Mouse (Mus musculus): ENCODE data around the gene Myod1. TPM values are rescaled to one million over a fixed set of nuclear protein-coding genes. Genes with fewer than 3 reads are reported as not detected.
A peak's percentile ranks its signal among the peaks of the same experiment; 100 is the strongest.

Gene Myod1
- polyA plus RNA-seq, 1 experiment from 2014 or later = 2.2 TPM

DNA sequence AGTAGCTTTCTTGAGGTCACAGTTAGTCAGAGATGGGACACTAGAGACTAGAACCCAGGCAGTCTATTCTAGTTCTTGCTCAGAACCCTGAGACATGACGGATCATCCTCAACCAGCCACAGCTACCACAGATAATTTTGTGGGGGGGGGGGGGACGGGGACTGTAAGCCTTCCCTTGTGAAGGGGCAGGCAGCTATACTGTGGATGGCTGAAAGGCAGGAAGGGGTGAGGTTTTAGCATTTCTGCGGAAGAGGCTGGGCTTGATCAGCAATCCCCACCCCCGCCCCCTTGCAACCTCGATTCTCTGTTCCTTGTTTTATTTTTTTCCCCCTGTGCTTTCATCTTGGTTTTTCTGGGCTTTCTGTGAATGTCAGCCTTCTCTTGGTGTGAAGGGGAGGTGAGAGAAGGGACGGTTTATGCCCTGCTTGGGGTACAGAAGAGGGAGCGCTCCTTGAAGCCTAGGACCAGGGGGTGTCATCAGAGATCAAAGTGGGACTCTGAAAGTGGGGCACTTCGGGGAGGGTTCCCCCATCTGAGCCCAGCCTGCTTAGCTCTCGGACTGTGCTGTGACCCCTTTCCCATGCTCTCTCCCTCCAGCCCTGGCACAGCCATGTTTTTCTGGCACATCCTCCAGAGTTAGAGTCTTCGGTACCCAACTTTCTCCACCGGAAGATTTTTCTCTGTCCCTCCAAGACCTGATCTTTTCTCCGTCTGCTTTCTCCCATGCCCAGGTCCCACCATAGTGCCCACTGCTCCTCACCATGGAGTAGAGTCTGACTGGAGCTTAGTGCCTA is 17.6 kb downstream of the Myod1 start:
- Histone ChIP-seq H3K4me2 (no peak overlapping the region), H3K9ac (no peak overlapping the region), H3K4me1 (peaks cover 28% of the 10 kb centered on the region), H3K9me3 (replicated peaks) (no peaks in the 10 kb centered on the region), H3K27ac (no peak overlapping the region), H3K27me3 (peaks cover 72% of the 10 kb centered on the region), H3K4me3 (replicated peaks) (no peak overlapping the region), H3K36me3 (no peaks in the 10 kb centered on the region)
- no peak for ATAC-seq (replicated peaks; ENCODE audit: low FRiP score)
- 34% methylated on average over 12 of the region's 12 CpGs for WGBS

DNA sequence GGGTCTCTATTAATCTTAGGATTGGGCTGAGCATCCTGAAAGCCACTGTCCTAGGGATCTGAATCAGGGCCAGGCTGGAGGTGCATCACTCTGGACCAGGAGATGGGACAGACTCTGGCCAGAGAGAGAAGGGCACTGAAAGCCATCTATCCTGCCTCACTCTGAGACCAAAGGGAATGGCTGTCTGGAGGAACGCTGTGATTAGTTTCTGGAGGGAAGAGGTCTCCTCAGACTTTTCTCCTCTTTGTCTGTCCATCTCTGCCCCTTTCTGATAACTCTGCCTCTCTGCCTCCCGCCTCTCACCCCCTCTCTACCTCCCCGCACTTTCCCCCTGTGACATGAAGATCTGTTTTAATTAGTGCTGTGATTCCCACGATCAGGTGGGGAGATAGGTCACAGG is 18.7 kb downstream of the Myod1 start:
- H3K9me3 ChIP-seq (replicated peaks) = no peaks in the 10 kb centered on the region
- H3K27ac ChIP-seq = no peak overlapping the region
- WGBS = 52% methylated on average over 4 of the region's 4 CpGs
- no peak overlapping the region for H3K9ac ChIP-seq
- ATAC-seq (replicated peaks; ENCODE audit: low FRiP score) = no peak
- peaks cover 28% of the 10 kb centered on the region for H3K4me1 ChIP-seq
- no peak overlapping the region for H3K4me2 ChIP-seq
- peaks cover 80% of the 10 kb centered on the region for H3K27me3 ChIP-seq
- no peaks in the 10 kb centered on the region for H3K36me3 ChIP-seq
- H3K4me3 ChIP-seq (replicated peaks) = no peak overlapping the region

DNA sequence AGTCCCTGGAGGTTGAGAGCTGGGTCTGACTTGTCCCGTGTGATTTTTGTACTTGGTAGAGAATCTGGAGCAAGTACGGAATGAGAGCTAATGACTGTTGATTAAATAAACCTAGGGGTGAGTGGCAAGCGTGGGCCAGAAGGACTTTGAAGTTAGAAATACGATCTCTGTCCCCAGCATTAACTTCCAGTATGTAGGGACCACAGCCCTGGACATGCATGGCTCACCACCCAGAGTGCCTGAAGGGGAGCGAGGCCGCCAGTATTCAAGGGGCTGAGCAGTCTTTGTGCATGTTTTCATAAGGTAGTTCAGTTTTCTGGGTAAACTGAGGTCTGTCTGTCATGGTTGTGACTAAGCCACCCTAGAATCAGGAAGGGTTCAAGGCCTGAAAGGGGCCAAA is 19.3 kb downstream of the Myod1 start:
- H3K27me3 ChIP-seq = peaks cover 85% of the 10 kb centered on the region
- H3K36me3 ChIP-seq = no peaks in the 10 kb centered on the region
- ATAC-seq (replicated peaks; ENCODE audit: low FRiP score) = no peak
- H3K27ac ChIP-seq = no peak overlapping the region
- 13% methylated on average over 6 of the region's 6 CpGs for WGBS
- no peak overlapping the region for H3K9ac ChIP-seq
- H3K4me3 ChIP-seq (replicated peaks) = no peak overlapping the region
- peak overlapping the region; percentile 97 for H3K4me2 ChIP-seq
- no peaks in the 10 kb centered on the region for H3K9me3 ChIP-seq (replicated peaks)
- H3K4me1 ChIP-seq = peaks cover 28% of the 10 kb centered on the region

DNA sequence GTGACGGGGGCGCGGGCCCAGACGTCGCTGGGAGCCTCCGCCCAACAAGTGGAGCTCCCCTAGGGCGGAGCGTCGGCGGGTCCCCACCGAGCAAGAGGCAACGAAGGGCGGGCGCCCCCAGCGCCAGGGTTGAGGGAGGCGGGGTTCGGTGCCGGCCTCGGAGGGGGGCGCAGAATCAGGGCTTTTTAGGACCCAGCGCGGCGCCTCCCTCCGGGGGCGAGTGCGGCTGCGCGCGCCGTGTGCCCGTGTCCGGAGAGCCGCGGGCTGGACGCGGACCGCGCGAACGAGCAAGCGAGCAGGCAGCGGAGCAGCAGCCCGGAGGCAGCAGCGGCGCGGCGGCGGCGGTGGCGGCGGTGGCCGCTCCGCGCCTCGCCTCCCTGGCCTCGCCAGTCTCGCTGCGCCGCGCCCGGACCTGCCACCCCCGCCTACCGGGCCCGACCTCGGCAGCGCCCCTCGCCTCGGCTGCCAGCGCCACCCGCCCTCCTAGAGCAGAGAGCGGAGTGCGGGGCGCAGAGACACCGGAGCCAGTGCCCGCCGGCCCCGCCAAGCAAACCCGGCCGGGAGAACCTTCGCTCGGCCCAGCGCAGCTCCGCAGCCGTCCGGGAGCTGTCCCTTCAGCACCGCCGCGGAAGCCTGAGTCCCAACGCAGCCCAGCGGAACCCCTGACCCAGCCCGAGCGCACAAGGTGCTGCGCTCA is 20.1 kb downstream of the Myod1 start, which contains the start of gene Kcnc1:
Gene Kcnc1, plus strand, starts transcription at position 267 of the 697 bp plus-strand sequence.
- H3K36me3 ChIP-seq = no peaks in the 10 kb centered on the region
- H3K4me2 ChIP-seq = peak within 1 kb of the TSS; percentile 97
- H3K9me3 ChIP-seq (replicated peaks) = no peaks in the 10 kb centered on the region
- H3K27me3 ChIP-seq = peaks cover 87% of the 10 kb centered on the region
- no peak within 1 kb of the TSS for H3K9ac ChIP-seq
- H3K4me3 ChIP-seq (replicated peaks) = peak within 1 kb of the TSS; percentile 50
- H3K4me1 ChIP-seq = peaks cover 28% of the 10 kb centered on the region
- no peak within 1 kb of the TSS for H3K27ac ChIP-seq
- ATAC-seq (replicated peaks; ENCODE audit: low FRiP score) = peak; percentile 84
- whole genome bisulfite sequencing = under 1% methylated on average over 81 of the region's 93 CpGs

DNA sequence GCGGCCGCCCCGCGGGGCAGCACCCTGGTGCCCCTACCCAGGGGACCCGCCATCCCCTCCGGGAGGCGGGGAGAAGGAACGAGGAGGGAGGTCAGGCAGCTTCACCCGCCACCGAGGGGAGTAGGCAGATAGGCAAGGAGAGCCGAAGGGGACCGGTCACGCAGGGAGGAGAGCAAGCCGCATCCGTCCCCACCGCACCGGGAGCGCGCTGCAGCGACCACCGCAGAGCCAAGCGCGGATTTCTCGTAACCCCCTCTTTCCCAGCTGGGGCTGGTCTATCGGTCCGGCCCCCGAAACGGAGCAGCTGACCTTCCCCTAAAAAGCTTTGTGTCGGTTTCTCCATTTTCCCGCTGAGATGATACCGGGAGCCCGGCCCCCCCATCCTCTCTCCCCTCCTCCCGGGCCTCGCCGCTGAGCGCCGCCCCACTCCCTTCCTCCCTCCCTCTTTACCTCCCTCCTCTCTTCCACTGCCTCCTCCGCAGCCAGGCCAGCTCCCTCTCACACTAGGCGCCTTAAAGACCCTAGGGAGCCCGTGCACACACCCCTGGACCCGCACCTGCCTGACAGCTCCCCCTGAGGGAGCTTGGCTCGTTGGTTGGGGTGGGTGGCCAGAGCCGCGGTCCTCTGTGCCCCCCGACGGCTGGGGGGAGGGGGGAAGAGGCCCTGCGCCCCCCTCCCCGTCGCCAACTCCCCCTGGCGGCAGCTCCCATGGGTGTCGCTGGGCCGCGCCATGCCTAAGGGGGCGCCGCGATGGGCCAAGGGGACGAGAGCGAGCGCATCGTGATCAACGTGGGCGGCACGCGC is 20.9 kb downstream of the Myod1 start:
- H3K36me3 ChIP-seq = no peaks in the 10 kb centered on the region
- peaks cover 28% of the 10 kb centered on the region for H3K4me1 ChIP-seq
- peaks cover 81% of the 10 kb centered on the region for H3K27me3 ChIP-seq
- peak overlapping the region; percentile 50 for H3K4me3 ChIP-seq (replicated peaks)
- no peak; the same call in 1 of the 2 replicates for ATAC-seq (replicated peaks; ENCODE audit: low FRiP score)
- no peak overlapping the region for H3K27ac ChIP-seq
- no peak overlapping the region for H3K9ac ChIP-seq
- whole genome bisulfite sequencing = 2% methylated on average over 63 of the region's 64 CpGs
- no peaks in the 10 kb centered on the region for H3K9me3 ChIP-seq (replicated peaks)
- peak overlapping the region; percentile 97 for H3K4me2 ChIP-seq

DNA sequence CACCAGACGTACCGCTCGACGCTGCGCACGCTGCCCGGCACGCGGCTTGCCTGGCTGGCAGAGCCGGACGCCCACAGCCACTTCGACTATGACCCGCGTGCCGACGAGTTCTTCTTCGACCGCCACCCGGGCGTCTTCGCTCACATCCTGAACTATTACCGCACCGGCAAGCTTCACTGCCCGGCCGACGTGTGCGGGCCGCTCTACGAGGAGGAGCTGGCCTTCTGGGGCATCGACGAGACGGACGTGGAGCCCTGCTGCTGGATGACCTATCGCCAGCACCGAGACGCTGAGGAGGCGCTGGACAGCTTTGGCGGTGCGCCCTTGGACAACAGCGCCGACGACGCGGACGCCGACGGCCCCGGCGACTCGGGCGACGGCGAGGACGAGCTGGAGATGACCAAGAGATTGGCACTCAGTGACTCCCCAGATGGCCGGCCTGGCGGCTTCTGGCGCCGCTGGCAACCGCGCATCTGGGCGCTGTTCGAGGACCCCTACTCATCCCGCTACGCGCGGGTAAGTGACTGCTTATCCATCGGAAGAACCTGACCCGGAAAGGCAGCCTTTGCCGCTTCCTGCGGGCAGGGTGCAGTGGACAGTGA is 21.6 kb downstream of the Myod1 start:
- Histone ChIP-seq H3K4me2 (peak overlapping the region; percentile 97; the same call in 1 of the 2 replicates), H3K27ac (no peak overlapping the region), H3K9me3 (replicated peaks) (no peaks in the 10 kb centered on the region), H3K4me3 (replicated peaks) (peak overlapping the region; percentile 50; the same call in 1 of the 2 replicates), H3K4me1 (peaks cover 28% of the 10 kb centered on the region), H3K9ac (no peak overlapping the region), H3K27me3 (peaks cover 78% of the 10 kb centered on the region), H3K36me3 (no peaks in the 10 kb centered on the region)
- WGBS = 13% methylated on average over 70 of the region's 70 CpGs
- ATAC-seq (replicated peaks; ENCODE audit: low FRiP score) = no peak

DNA sequence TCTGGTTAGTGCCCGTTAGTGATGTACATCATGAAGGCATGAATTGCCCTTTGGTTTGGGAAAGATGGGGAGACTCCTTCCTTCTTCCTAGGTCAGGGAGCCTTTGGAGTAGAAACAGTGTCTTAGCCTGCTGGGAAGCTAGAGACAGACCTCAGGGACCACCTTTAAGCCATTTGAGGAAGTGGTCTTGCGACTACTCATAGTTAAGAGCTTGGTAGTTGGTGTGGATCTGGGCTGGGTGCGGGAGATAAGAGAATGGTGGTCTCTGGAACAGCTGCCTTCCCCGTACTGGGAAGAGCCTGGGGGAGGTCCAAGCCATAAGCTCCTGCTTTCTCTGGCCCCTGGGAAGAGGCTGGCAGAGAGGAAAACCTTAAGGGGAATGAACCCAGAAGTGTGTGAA is 22.3 kb downstream of the Myod1 start:
- Histone ChIP-seq H3K4me1 (peaks cover 28% of the 10 kb centered on the region), H3K9ac (no peak overlapping the region), H3K36me3 (no peaks in the 10 kb centered on the region), H3K4me3 (replicated peaks) (no peak overlapping the region), H3K4me2 (no peak overlapping the region), H3K27ac (no peak overlapping the region), H3K27me3 (peaks cover 71% of the 10 kb centered on the region), H3K9me3 (replicated peaks) (no peaks in the 10 kb centered on the region)
- ATAC-seq (replicated peaks; ENCODE audit: low FRiP score) = no peak
- 59% methylated on average over 4 of the region's 4 CpGs for WGBS

DNA sequence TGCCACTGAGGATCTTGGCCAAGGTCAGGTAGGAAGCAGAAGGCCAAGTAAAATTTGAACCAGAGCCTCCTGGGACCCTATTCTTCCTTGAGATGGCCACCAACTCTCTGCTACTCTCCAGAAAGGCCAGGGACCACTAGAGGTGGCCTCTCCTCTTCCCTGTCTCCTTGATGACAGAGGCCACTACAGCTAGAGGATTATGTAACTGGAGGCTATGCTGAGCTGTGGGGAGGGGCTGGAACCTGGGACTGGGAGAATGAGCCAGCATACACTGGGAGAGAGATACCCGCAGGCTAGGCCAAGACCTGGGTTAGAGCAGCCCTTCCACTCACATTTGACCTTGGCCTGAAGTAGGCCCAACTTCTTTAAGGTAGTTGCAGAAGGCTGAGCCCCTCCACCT is 23.4 kb downstream of the Myod1 start:
- Histone ChIP-seq H3K9me3 (replicated peaks) (no peaks in the 10 kb centered on the region), H3K4me3 (replicated peaks) (no peak overlapping the region), H3K36me3 (no peaks in the 10 kb centered on the region), H3K4me2 (no peak overlapping the region), H3K4me1 (peaks cover 28% of the 10 kb centered on the region), H3K27me3 (peaks cover 61% of the 10 kb centered on the region), H3K9ac (no peak overlapping the region), H3K27ac (no peak overlapping the region)
- ATAC-seq (replicated peaks; ENCODE audit: low FRiP score) = no peak
- 93% methylated on average over 1 of the region's 1 CpGs for WGBS

DNA sequence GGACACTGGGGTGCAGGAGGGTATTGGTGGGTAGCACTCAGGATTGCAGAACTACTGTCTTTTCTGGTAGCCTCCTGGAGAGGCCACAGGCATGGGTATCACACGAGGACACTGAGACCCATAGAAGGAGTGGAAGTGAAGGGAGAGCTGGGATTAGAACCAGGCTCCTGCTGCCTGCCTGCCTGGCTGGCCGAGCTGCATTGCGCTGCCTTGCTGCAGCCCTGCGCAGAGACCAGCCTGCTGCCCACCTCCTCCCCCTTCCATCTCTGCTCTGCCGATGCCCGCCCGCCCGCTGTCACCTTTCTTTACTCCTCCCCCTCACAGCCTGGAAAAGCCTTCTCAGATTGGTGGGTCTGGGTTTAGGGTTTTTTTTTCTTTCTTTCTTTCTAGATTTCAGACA is 24.1 kb downstream of the Myod1 start:
- H3K4me3 ChIP-seq (replicated peaks) = no peak overlapping the region
- no peaks in the 10 kb centered on the region for H3K9me3 ChIP-seq (replicated peaks)
- no peak overlapping the region for H3K27ac ChIP-seq
- 39% methylated on average over 8 of the region's 8 CpGs for WGBS
- H3K36me3 ChIP-seq = no peaks in the 10 kb centered on the region
- peaks cover 25% of the 10 kb centered on the region for H3K4me1 ChIP-seq
- H3K27me3 ChIP-seq = peaks cover 59% of the 10 kb centered on the region
- ATAC-seq (replicated peaks; ENCODE audit: low FRiP score) = no peak
- no peak overlapping the region for H3K9ac ChIP-seq
- H3K4me2 ChIP-seq = no peak overlapping the region

DNA sequence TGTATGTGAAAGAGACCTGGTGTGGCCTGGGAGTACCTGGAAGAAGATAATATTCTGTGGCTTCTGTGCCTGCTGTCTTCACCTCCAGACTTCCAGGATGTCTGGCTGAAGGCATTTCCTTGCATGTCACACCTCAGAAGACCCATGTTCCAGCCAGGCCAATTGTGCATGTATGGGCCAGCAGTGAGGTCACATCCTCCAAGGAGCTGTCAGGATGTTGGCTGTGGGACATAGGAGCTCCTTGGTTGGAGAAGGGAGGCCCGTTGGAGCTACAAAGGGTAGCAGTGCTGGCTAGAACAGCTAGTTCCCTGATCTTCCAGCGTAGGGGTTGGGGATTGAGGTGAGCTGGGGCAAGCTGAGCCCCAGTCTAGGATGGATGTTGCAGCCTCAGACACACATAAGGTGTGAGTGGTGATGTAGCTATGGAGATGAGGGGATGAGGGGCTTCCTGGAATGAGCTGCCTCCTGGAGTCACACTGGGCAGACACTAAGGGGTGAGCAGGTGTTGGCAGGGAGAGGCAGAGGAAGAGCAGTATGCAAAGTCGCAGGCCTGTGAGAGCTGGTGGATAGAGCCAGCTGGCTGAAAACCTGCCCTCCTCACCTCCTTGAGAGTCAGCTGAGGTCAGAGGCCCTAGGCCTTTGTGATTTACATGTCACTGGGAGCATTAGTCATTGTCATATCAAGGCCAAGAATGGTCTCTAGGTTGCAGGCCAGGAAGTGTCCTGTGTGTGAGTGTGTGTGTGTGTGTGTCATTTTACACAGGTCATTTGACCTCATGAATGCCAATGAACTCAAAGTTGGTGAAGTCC is 25.3 kb downstream of the Myod1 start:
- Histone ChIP-seq H3K4me2 (no peak overlapping the region), H3K27ac (no peak overlapping the region), H3K36me3 (no peaks in the 10 kb centered on the region), H3K9me3 (replicated peaks) (no peaks in the 10 kb centered on the region), H3K4me3 (replicated peaks) (no peak overlapping the region), H3K4me1 (peaks cover 13% of the 10 kb centered on the region), H3K27me3 (peaks cover 53% of the 10 kb centered on the region), H3K9ac (no peak overlapping the region)
- no peak for ATAC-seq (replicated peaks; ENCODE audit: low FRiP score)
- 61% methylated on average over 3 of the region's 3 CpGs for WGBS

Data from kidney, embryonic 15.5 days (tissue).